ENCODE assay signal across 9 mouse cellular contexts in the genomic region with DNA sequence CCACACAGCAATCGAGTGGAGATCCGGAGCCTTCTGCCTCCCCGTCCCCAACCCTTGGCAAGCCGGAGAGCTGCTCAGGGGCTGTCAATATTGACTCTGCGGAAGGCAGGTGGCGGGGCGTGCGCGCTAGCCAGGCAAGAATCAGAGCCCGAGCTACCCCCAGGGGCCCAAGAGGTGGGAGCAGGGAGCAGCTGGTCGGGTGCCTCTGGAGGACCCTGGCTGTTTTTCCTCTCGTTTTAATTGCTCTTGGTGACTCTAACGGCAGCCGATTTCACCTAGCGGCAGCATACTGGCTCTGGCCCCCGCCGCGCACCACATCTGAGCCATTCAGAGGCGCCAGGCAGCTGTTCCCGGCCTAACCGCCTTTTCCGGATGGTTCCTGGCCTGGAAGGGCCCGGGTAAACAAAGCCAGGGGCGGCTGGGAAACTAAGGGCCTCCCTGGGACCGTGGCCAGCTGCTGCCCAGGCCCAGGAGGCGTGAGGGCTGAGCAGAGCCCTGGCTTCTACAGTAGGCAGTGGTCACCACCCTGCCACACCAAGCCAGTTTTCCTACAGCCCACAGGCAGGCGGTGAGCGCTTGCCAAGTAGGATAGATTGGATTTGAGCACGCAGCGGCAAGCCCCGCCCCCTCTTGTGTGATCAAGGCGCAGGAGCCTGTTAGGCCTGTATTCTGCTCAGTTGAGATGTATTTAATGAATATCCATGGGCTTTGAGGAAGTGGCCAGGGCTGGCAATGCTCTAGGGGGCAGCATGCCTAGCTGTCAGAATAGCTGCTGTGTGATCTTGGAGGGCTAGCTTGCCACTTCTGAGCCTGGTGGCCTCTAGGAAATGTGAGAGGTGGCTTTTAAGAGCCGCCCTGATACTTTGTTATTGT.
DNase-seq lines count a peak whose midpoint lies in the region; ATAC-seq and TF ChIP-seq lines count a peak whose summit lies in the region.
"Had no signal": no experiment of that assay in that cellular context is flagged by ENCODE, and none has a peak within 500 bp of the region (broad histone marks: within the 10 kb centered on the region; RNA-seq: fewer than 3 reads in every experiment).

No protein-coding gene starts in this region.

- H3K27ac ChIP-seq in embryonic facial prominence, embryonic 14.5 days (replicated peaks; ENCODE audit: low read depth, low read length), result peak overlapping the region; percentile 88
- peak overlapping the region; percentile 79 for H3K27ac ChIP-seq in liver, embryonic 13.5 days
- no peak overlapping the region for H3K27ac ChIP-seq in thymus, adult 2 months (ENCODE audit: control insufficient read depth, insufficient read depth, low read length)

- TF ChIP-seq CTCF in thymus, adult 2 months (IDR thresholded peaks at IDR 0.05; ENCODE audit: borderline replicate concordance, control insufficient read depth, extremely low read depth, insufficient read depth, low read length, poor library complexity), result no peak

- no peak overlapping the region; the same call in 1 of the 2 replicates for H3K9ac ChIP-seq in embryonic facial prominence, embryonic 14.5 days (ENCODE audit: low read depth, low read length)
- H3K9ac ChIP-seq in liver, embryonic 13.5 days, result peak overlapping the region; percentile 57

- peaks cover 56% of the 10 kb centered on the region for H3K4me1 ChIP-seq in embryonic facial prominence, embryonic 14.5 days (ENCODE audit: control insufficient read depth, insufficient read depth, low read length)
- H3K4me1 ChIP-seq in liver, embryonic 13.5 days (replicated peaks), result peaks cover 70% of the 10 kb centered on the region
- H3K4me1 ChIP-seq in thymus, adult 2 months (replicated peaks; ENCODE audit: control insufficient read depth, insufficient read depth, low read length), result peaks cover 44% of the 10 kb centered on the region

- no peaks in the 10 kb centered on the region for H3K36me3 ChIP-seq in embryonic facial prominence, embryonic 14.5 days (ENCODE audit: control insufficient read depth, insufficient read depth, low read length)
- H3K36me3 ChIP-seq in liver, embryonic 13.5 days, result no peaks in the 10 kb centered on the region
- no peaks in the 10 kb centered on the region for H3K36me3 ChIP-seq in thymus, adult 2 months (ENCODE audit: control insufficient read depth, insufficient read depth, low read length)

- no peaks in the 10 kb centered on the region for H3K27me3 ChIP-seq in embryonic facial prominence, embryonic 14.5 days (replicated peaks; ENCODE audit: control insufficient read depth, insufficient read depth, low read length)
- peaks cover 45% of the 10 kb centered on the region for H3K27me3 ChIP-seq in liver, embryonic 13.5 days
- H3K27me3 ChIP-seq in thymus, adult 2 months (ENCODE audit: control insufficient read depth, insufficient read depth, low read length), result no peaks in the 10 kb centered on the region
- H3K27me3 ChIP-seq: Patski had no signal

- ATAC-seq in frontal cortex, adult (ENCODE audit: low TSS enrichment), result no peak; the same call in 1 of the 2 replicates
- ATAC-seq in embryonic facial prominence, embryonic 14.5 days (ENCODE audit: low read depth), result peak; percentile 87
- peak; percentile 41 for ATAC-seq in liver, embryonic 13.5 days (ENCODE audit: low read depth)
- ATAC-seq: Patski had no signal

- H3K4me3 ChIP-seq in embryonic facial prominence, embryonic 14.5 days (ENCODE audit: low read depth, low read length), result 0 out of 2 replicates have a peak overlapping the region, but pooled peaks have one; percentile 6
- peak overlapping the region; percentile 25 for H3K4me3 ChIP-seq in liver, embryonic 13.5 days (replicated peaks)
- H3K4me3 ChIP-seq in thymus, adult 2 months (ENCODE audit: control insufficient read depth, insufficient read depth, low read length), result peak overlapping the region; percentile 4; the same call in 1 of the 2 replicates

- no peak for TF ChIP-seq POLR2A in thymus, adult 2 months (IDR thresholded peaks at IDR 0.05; ENCODE audit: control insufficient read depth, extremely low read depth, insufficient read depth, low read length, poor library complexity)

- WGBS in embryonic facial prominence, embryonic 14.5 days, result 5% methylated on average over 30 of the region's 33 CpGs
- 23% methylated on average over 33 of the region's 33 CpGs for WGBS in liver, embryonic 13.5 days (ENCODE audit: insufficient replicate concordance)
- 15% methylated on average over 33 of the region's 33 CpGs for WGBS in thymus, adult 2 months

- H3K4me2 ChIP-seq in embryonic facial prominence, embryonic 14.5 days (ENCODE audit: low read depth, low read length), result peak overlapping the region; percentile 42
- H3K4me2 ChIP-seq in liver, embryonic 13.5 days, result peak overlapping the region; percentile 48

- DNase-seq in frontal cortex, postnatal 10 days (ENCODE audit: low spot score in 2 of 2), result peak; percentile 74 to 78
- peak; percentile 96 for DNase-seq in embryonic facial prominence, embryonic 14.5 days (ENCODE audit: low spot score)
- DNase-seq in heart, adult 9 months (ENCODE audit: low spot score in 2 of 2), result peak; percentile 86 to 87
- DNase-seq in kidney, adult 9 months, result peak; percentile 90
- peak; percentile 34 for DNase-seq in liver, embryonic 13.5 days
- DNase-seq in neural tube, embryonic 10.5 days (ENCODE audit: extremely low spot score, low spot score), result peak; percentile 78
- DNase-seq in thymus, adult 2 months, result peak; percentile 52

- H3K9me3 ChIP-seq in embryonic facial prominence, embryonic 14.5 days (ENCODE audit: control insufficient read depth, low read length), result no peaks in the 10 kb centered on the region
- H3K9me3 ChIP-seq in liver, embryonic 13.5 days (replicated peaks), result no peaks in the 10 kb centered on the region

Comparison
In these comparisons a context has a peak if more than half of its experiments do, and no peak if none do; other contexts are left out.
1. DNase-seq: peak in every context shown above with its lines; median percentile 96 in embryonic facial prominence, embryonic 14.5 days; 90 in kidney, adult 9 months; 86 in heart, adult 9 months; 78 in neural tube, embryonic 10.5 days; 76 in frontal cortex, postnatal 10 days; 52 in thymus, adult 2 months; 34 in liver, embryonic 13.5 days.